Mouse (Mus musculus): ENCODE results near the gene Treml1. TPM values are rescaled to one million over a fixed set of nuclear protein-coding genes. Genes with fewer than 3 reads are reported as not detected.
"Not testable (repeated sequence)": the region's sequence is repeated elsewhere in the genome, so short reads cannot be mapped to it uniquely, and the experiment has no call there.

Treml1 gene
- not detected in 2 replicates for polyA plus RNA-seq (2012; ENCODE audit: insufficient read depth, insufficient read length, low replicate concordance, missing spikeins)

- no peak within 1 kb of the TSS for H3K4me3 ChIP-seq (ENCODE audit: insufficient read depth, low read depth, low read length)
- TF ChIP-seq CTCF (IDR thresholded peaks at IDR 0.05; ENCODE audit: insufficient read depth, low read depth, low read length) (no peak), POLR2A (IDR thresholded peaks at IDR 0.05; ENCODE audit: insufficient read depth, low read depth, low read length) (no peak)
- no peak within 1 kb of the TSS for H3K27ac ChIP-seq (ENCODE audit: insufficient read depth, low read depth, low read length)
- H3K4me1 ChIP-seq (ENCODE audit: control insufficient read depth, insufficient read depth, low read length): no peaks in the 10 kb centered on the region
- WGBS: 85% methylated on average over 7 of the region's 7 CpGs
Measured at GRCm38 (mm10) chr17:48359616-48360015, at the start of gene Treml1. Gene Treml1, plus strand, starts transcription at chr17:48359916.

- H3K27ac ChIP-seq (ENCODE audit: insufficient read depth, low read depth, low read length): no peak overlapping the region
- WGBS: 70% methylated on average over 2 of the region's 2 CpGs
- H3K4me3 ChIP-seq (ENCODE audit: insufficient read depth, low read depth, low read length): no peak overlapping the region
- TF ChIP-seq POLR2A (IDR thresholded peaks at IDR 0.05; ENCODE audit: insufficient read depth, low read depth, low read length) (no peak), CTCF (IDR thresholded peaks at IDR 0.05; ENCODE audit: insufficient read depth, low read depth, low read length) (no peak)
- H3K4me1 ChIP-seq (ENCODE audit: control insufficient read depth, insufficient read depth, low read length): no peaks in the 10 kb centered on the region
Measured at GRCm38 (mm10) chr17:48312124-48312523, 47.6 kb upstream of the Treml1 start.

GRCm38 (mm10) chr17:48315905-48316579, 43.7 kb upstream of the Treml1 start, which contains the start of gene B430306N03Rik:
Gene B430306N03Rik, plus strand, starts transcription at chr17:48316141.
- not testable (repeated sequence) for H3K4me3 ChIP-seq (ENCODE audit: insufficient read depth, low read depth, low read length); H3K27ac ChIP-seq (ENCODE audit: insufficient read depth, low read depth, low read length); H3K4me1 ChIP-seq (ENCODE audit: control insufficient read depth, insufficient read depth, low read length)
- 90% methylated on average over 3 of the region's 3 CpGs for WGBS

GRCm38 (mm10) chr17:48318686-48319085, 41.0 kb upstream of the Treml1 start:
- H3K27ac ChIP-seq (ENCODE audit: insufficient read depth, low read depth, low read length): no peak overlapping the region
- H3K4me3 ChIP-seq (ENCODE audit: insufficient read depth, low read depth, low read length): no peak overlapping the region
- no peak for TF ChIP-seq CTCF (IDR thresholded peaks at IDR 0.05; ENCODE audit: insufficient read depth, low read depth, low read length)
- TF ChIP-seq POLR2A (IDR thresholded peaks at IDR 0.05; ENCODE audit: insufficient read depth, low read depth, low read length): no peak
- WGBS: 88% methylated on average over 1 of the region's 1 CpGs
- no peaks in the 10 kb centered on the region for H3K4me1 ChIP-seq (ENCODE audit: control insufficient read depth, insufficient read depth, low read length)

GRCm38 (mm10) chr17:48321279-48321678, 38.4 kb upstream of the Treml1 start:
- Histone ChIP-seq H3K4me1 (ENCODE audit: control insufficient read depth, insufficient read depth, low read length) (no peaks in the 10 kb centered on the region), H3K4me3 (ENCODE audit: insufficient read depth, low read depth, low read length) (no peak overlapping the region), H3K27ac (ENCODE audit: insufficient read depth, low read depth, low read length) (no peak overlapping the region)
- TF ChIP-seq POLR2A (IDR thresholded peaks at IDR 0.05; ENCODE audit: insufficient read depth, low read depth, low read length) (no peak), CTCF (IDR thresholded peaks at IDR 0.05; ENCODE audit: insufficient read depth, low read depth, low read length) (no peak)
- WGBS: 94% methylated on average over 2 of the region's 2 CpGs

GRCm38 (mm10) chr17:48323236-48323635, 36.5 kb upstream of the Treml1 start:
- no peak for TF ChIP-seq CTCF (IDR thresholded peaks at IDR 0.05; ENCODE audit: insufficient read depth, low read depth, low read length)
- no peak for TF ChIP-seq POLR2A (IDR thresholded peaks at IDR 0.05; ENCODE audit: insufficient read depth, low read depth, low read length)
- H3K4me1 ChIP-seq (ENCODE audit: control insufficient read depth, insufficient read depth, low read length): no peaks in the 10 kb centered on the region
- H3K27ac ChIP-seq (ENCODE audit: insufficient read depth, low read depth, low read length): no peak overlapping the region
- 77% methylated on average over 3 of the region's 3 CpGs for WGBS
- H3K4me3 ChIP-seq (ENCODE audit: insufficient read depth, low read depth, low read length): no peak overlapping the region

- 87% methylated on average over 5 of the region's 5 CpGs for WGBS
- H3K27ac ChIP-seq (ENCODE audit: insufficient read depth, low read depth, low read length): no peak overlapping the region
- H3K4me3 ChIP-seq (ENCODE audit: insufficient read depth, low read depth, low read length): no peak overlapping the region
- TF ChIP-seq CTCF (IDR thresholded peaks at IDR 0.05; ENCODE audit: insufficient read depth, low read depth, low read length) (no peak), POLR2A (IDR thresholded peaks at IDR 0.05; ENCODE audit: insufficient read depth, low read depth, low read length) (no peak)
- H3K4me1 ChIP-seq (ENCODE audit: control insufficient read depth, insufficient read depth, low read length): no peaks in the 10 kb centered on the region
Measured at GRCm38 (mm10) chr17:48324258-48324657, 35.5 kb upstream of the Treml1 start.

- H3K4me3 ChIP-seq (ENCODE audit: insufficient read depth, low read depth, low read length): no peak overlapping the region
- no peaks in the 10 kb centered on the region for H3K4me1 ChIP-seq (ENCODE audit: control insufficient read depth, insufficient read depth, low read length)
- WGBS: 95% methylated on average over 6 of the region's 6 CpGs
- H3K27ac ChIP-seq (ENCODE audit: insufficient read depth, low read depth, low read length): no peak overlapping the region
- no peak for TF ChIP-seq POLR2A (IDR thresholded peaks at IDR 0.05; ENCODE audit: insufficient read depth, low read depth, low read length)
- TF ChIP-seq CTCF (IDR thresholded peaks at IDR 0.05; ENCODE audit: insufficient read depth, low read depth, low read length): no peak
Measured at GRCm38 (mm10) chr17:48325093-48325492, 34.6 kb upstream of the Treml1 start.

GRCm38 (mm10) chr17:48325638-48326037, 34.1 kb upstream of the Treml1 start:
- Histone ChIP-seq H3K4me3 (ENCODE audit: insufficient read depth, low read depth, low read length) (no peak overlapping the region), H3K27ac (ENCODE audit: insufficient read depth, low read depth, low read length) (no peak overlapping the region), H3K4me1 (ENCODE audit: control insufficient read depth, insufficient read depth, low read length) (no peaks in the 10 kb centered on the region)
- TF ChIP-seq CTCF (IDR thresholded peaks at IDR 0.05; ENCODE audit: insufficient read depth, low read depth, low read length): no peak
- TF ChIP-seq POLR2A (IDR thresholded peaks at IDR 0.05; ENCODE audit: insufficient read depth, low read depth, low read length): no peak
- 95% methylated on average over 11 of the region's 11 CpGs for WGBS
